8 mouse cellular contexts compared by ENCODE assay signal in genomic region chr1:60272471-60272870, GRCm38 (mm10).
DNase-seq lines count a peak whose midpoint lies in the region; ATAC-seq and TF ChIP-seq lines count a peak whose summit lies in the region.

No protein-coding gene starts in this region.

- H3K4me3 ChIP-seq in layer of hippocampus, adult 2 months: no peak overlapping the region
- H3K4me3 ChIP-seq in E14TG2a.4 (replicated peaks; ENCODE audit: low read length): no peak overlapping the region

- DNase-seq in cerebellum, postnatal 14 days: peak; percentile 15 to 16
- no peak for DNase-seq in cerebellum, adult 11 months
- no peak for DNase-seq in layer of hippocampus, adult 2 months (ENCODE audit: low spot score in 2 of 2)
- DNase-seq in layer of hippocampus, adult 9-11 months: no peak
- DNase-seq in gastrocnemius, postnatal 25 days: no peak

- H3K4me1 ChIP-seq in E14TG2a.4 (replicated peaks; ENCODE audit: low read depth, low read length): no peaks in the 10 kb centered on the region

- peak; percentile 76 for TF ChIP-seq CTCF in layer of hippocampus, adult 2 months (conservative IDR thresholded peaks at IDR 0.05)
- peak; percentile 9; the same call in 1 of the 2 replicates for TF ChIP-seq CTCF in E14TG2a.4 (conservative IDR thresholded peaks at IDR 0.05; ENCODE audit: low read length)

- no peak overlapping the region for H3K27ac ChIP-seq in layer of hippocampus, adult 2 months

- peak; percentile 58; the same call in 1 of the 2 replicates for ATAC-seq in megakaryocyte progenitor cell, adult 5-6 weeks (replicated peaks; ENCODE audit: poor library complexity)
- no peak for ATAC-seq in erythroblast, adult 5-6 weeks (replicated peaks; ENCODE audit: low FRiP score, poor library complexity, severe bottlenecking)

- no peaks in the 10 kb centered on the region for H3K9me3 ChIP-seq in E14TG2a.4 (ENCODE audit: low read length)

- peaks cover 25% of the 10 kb centered on the region for H3K36me3 ChIP-seq in E14TG2a.4 (ENCODE audit: insufficient read depth, low read length)

- H3K27me3 ChIP-seq in E14TG2a.4 (ENCODE audit: insufficient read depth, low read length): no peaks in the 10 kb centered on the region

Comparison
In these comparisons a context has a peak if more than half of its experiments do, and no peak if none do; other contexts are left out.
1. DNase-seq: peak in cerebellum, postnatal 14 days (2 of 2); none in cerebellum, adult 11 months (single experiment), layer of hippocampus, adult 2 months (0 of 2), layer of hippocampus, adult 9-11 months (single experiment) and gastrocnemius, postnatal 25 days (single experiment).